Mouse (Mus musculus): ENCODE measurements around the gene Dok3.

GRCm38 (mm10) chr13:55486029-55486794 is 42.9 kb downstream of the Dok3 start:
- TF ChIP-seq POLR2A (IDR thresholded peaks at IDR 0.05; ENCODE audit: low read depth, low read length) (no peak), CTCF (IDR thresholded peaks at IDR 0.05; ENCODE audit: extremely low read depth, insufficient read depth, insufficient read length, insufficient replicate concordance) (no peak)
